Mouse (Mus musculus) gastrocnemius, adult 8-10 months (tissue): ENCODE measurements at regions not wholly inside any gene's neighbourhood (a gene's known extent, or its start where the extent isn't known, plus 50 kb on each side); places are given as distances from the start of the nearest gene placed in this dataset.
A peak's percentile ranks its signal among the peaks of the same experiment; 100 is the strongest.

ENCODE experiments used
- DNase-seq, 2 experiments: peaks; one replicate each; pipeline ENCODE4 v3.0.0; 2022; ENCODE audit warnings: low spot score in 2 of 2

DNA sequence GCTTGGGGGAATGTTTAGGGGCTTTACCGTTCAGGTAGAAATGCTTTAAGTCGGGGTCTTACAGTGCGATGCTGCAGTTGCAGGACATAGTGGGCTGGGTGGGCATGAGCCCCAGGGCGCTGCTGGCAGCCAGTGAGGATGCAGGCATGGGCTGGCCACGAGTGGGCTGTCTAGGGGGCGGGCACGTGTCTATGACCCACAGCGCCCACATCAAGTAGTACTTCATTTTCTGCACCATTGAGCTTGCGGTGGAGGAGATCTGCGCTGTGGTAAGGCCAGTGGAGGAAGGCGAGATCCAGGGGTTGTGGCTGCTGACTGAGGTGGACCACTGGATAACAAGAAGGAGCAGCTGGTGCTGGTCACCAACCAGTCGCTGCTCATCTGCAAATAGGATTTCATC lies 52.4 kb upstream of the Olfr291 start:
- no peak for DNase-seq

DNA sequence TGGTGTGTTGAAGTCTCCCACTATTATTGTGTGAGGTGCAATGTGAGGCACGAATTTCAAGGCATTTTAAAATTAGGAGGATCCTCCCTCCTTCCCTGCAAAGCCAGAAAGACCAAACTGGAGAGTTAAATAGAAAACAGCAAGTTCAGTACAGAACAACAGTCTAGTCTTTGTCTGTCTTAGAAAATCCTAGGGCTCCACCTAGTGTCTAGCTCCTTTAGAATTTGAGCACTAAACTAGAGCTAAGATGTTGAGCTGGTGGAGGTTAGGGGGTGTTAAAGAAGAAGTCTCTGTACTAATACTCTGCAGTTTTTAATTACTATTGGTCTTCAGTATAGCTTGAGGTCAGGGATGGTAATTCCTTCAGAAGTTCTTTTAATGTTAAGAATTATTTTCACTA lies 58.7 kb upstream of the Olfr291 start:
- DNase-seq, result no peak

DNA sequence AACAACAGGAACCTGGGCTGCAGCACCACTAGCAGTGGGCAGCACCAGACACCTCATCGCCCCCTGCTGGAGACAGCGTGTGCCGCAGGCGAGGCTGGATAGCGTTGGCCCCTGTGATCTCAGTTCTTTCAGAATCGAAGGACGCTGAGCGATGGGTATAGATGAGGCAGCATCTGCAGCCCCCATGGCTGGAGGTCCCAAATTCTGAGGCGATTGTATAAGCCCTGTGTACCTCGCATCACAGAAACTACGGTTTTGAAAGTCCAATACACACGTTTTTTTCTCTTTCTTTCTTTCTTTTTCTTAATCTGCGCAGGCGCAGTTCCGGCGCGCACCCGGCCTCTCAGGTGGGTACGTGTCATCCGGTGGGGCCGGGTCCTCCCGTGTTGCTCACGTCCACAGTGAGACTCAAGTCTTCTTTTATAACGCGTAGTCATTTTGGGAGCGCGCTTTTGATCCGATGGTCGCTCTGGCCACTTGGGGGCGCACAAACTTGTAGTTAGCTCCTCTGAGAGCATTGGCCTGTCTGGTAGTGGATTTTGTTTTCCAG lies 74.0 kb upstream of the Olfr291 start:
- DNase-seq, result peak; percentile 66 to 74

DNA sequence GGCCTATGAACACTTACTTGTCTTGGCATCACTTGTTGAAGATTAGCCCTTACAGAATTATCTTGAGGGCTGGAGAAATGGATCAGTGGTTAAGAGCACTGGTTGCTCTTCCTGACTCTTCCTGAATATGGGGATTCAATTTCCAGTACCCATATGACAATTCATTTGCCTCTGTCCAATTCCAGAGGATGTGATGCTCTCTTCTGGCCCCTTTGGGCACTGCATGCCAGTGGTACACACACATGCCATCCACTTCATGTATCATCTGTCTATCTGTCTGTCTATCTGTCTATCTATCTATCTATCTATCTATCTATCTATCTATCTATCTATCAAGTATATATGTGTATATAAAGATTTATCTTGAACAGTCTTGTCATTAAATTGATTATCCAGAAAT lies 75.7 kb upstream of the Olfr291 start:
- DNase-seq, result no peak

DNA sequence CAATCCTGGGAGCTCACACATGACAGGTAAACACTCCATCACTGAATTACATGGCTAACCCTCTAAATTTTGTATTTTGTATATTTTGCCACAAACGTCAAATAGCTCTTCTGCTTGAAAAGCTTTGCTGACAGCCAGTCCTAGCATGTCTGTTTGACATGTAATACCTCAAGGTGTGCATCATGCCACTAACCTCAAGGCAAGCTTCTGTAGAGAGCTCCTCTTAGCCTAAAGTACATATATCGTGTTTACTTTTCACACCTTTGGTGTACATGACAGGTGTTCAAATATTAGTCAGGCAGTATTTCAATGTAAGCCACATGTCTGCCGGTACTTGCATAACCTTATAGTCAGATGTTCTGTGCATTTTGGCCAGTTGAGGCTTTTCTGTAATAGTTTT lies 66.5 kb upstream of the Zfand6 start:
- DNase-seq, result no peak

DNA sequence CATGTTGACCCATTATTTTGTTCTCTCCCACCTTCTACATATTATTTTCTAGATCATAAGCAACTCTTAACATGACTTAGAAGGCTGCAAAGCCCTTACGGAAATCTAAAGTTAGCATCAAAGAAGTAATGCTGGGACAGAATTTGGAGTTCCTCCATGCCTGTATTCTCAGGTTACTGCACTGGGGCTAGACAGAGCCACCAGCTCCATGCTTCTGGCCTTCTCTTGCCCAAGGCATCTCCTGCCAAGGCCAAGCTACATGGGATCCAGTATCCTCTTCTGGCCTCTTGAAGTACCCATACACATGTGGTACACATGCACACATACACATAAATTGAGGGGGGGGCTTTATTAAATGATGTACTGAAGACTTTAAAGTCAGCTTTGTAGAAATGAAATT lies 63.6 kb upstream of the Zfand6 start:
- DNase-seq, result peak; percentile 12 to 14

DNA sequence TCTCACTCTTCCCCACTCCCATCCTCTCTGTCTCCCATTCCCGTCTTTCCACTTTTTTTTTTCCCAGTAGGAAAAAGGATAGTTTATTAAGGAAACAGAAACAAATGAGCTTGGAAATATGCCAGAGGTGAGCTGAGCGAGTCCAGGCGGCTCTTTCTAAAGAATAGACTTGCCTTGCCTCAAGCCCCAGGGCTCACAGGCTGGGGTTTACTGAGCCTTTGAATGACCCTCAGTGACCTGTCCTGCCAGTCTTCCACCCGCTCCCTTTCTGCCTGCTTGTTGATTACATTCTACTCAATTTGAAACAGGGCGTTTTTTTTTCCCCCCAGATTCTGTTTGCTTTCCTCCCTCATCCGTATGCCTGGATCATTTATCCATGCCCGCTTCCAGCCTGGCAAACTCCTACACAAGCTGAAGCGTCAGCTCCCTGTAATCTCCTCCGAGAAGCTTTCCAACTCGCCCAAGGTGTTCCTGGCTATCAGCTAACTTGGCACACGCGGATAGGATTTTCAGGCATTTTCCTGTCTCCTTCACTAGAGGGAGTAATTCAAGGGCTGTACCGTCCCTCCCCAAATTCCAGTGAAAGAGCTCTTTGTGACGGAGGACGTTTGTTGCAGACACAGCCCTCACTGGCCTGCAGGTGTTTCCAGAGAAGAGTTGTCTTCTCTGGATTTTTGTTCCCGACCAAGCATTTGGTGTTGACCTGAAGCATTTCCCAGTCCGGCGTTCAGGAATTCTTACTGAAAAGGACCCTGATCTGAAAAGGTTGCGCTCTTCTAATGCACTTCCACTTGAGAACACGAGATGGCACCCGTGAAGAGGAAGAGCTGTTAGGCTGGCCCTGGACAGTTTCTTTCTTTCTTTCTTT lies 59.9 kb upstream of the Zfand6 start:
- DNase-seq, result peak; percentile 9 to 27

DNA sequence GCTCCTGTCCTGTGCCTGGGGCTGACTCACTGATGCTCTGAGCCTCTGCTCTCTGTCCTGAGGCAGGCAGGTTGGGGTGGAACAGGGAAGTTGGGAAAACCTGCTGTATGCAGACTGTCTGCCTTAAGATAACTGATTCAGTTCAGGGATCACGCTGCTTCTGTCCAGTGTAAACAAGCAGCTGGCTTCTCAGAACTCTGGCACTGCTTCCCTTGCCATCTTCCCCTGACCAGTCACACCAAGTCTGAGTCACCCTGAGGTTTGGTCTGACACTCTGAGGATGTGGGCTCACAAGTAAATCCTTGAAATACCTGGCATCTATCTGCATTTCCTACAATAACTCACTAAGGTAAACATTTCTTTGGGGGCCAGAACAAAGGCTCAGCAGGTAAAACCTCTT lies 58.1 kb upstream of the Zfand6 start:
- DNase-seq, result no peak

DNA sequence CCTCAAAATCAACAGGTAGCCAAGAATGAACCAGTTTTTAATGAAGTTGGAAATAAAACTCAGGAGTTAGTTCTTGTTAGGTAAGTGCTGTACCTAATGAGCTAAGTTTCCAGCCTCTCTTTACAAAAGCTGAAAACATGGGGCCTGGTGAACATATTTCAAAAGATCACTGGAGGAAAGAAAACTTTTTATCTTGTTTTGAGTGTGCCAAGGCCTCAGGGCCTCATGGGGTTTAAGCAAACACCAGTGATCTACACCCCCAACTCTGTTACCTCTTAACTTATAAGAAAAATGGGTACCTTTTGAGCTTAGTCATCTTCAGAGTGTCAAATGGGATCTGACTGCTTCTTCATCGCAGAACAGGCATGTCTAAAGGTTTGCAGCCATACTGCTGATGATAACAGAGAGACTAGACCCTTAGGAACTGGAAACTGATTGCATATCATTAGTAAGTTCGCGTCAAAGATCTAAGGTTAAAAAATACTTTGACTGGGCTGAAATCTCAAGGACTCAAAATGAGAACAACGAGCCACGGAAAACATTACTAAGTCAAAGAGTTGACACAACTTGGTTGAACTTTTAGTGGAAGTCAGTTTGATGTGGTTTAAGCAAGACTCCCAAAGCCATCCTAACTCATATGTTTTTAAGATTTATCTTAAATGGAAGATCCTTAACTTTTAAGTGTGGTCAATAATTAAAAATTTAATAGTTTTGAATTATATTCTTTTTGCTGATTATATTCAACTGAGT lies 54.7 kb upstream of the Zfand6 start:
- no peak for DNase-seq

DNA sequence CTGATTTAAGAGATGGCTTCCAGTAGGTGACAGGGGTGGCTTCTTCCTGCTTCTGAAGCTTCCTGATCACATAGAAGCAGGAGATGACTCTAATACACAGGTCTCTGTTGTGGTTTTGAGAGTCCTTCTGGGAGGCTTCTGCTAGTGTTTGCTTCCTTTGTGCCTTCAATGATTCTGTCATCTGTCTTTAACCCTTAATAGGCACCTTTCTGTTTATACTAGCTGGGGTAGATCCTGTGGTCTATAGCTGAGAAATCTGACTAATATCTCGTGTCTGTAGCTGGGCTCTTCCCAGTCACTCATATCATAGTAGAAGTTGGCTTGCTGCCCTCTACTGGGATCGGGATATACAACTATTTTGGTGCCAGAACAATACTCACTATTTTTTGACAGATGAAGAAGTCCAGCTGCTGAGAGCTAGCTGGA lies 50.2 kb upstream of the Zfand6 start:
- no peak for DNase-seq
